Mouse (Mus musculus) neural tube, embryonic 14.5 days (tissue): ENCODE measurements at regions not wholly inside any gene's neighbourhood (a gene's known extent, or its start where the extent isn't known, plus 50 kb on each side); places are given as distances from the start of the nearest gene placed in this dataset.

ENCODE experiments used
- ATAC-seq: fragments of 200-750 bp; cut with Nextera tagmentation; 2 replicates; pipeline ENCODE4 v1.8.0; 2017; ENCODE audit warnings: low read depth, mild to moderate bottlenecking, moderate TSS enrichment, moderate library complexity
- H3K27ac ChIP-seq: fragments of 300-500 bp; sonication (generic); 2 replicates; pipeline ENCODE4 v1.5.1; 2014; ENCODE audit warnings: low read depth, mild to moderate bottlenecking, control low read depth, low read length, moderate library complexity, mixed read lengths
- H3K27me3 ChIP-seq: fragments of 300-500 bp; sonication (generic); 2 replicates; pipeline ENCODE4 v1.6.1; 2014; ENCODE audit warnings: low read length; ENCODE audit not compliant: control insufficient read depth, insufficient read depth
- H3K36me3 ChIP-seq: fragments of 300-500 bp; sonication (generic); 2 replicates; pipeline ENCODE4 v1.6.1; 2014; ENCODE audit warnings: low read length, mixed read lengths; ENCODE audit not compliant: control insufficient read depth, insufficient read depth
- H3K4me1 ChIP-seq: fragments of 300-500 bp; sonication (generic); 2 replicates; pipeline ENCODE4 v1.6.1; 2014; ENCODE audit warnings: low read length; ENCODE audit not compliant: control insufficient read depth, insufficient read depth
- H3K4me2 ChIP-seq: fragments of 300-500 bp; sonication (generic); 2 replicates; pipeline ENCODE4 v1.6.1; 2014; ENCODE audit warnings: mild to moderate bottlenecking, low read depth, low read length, control low read depth
- H3K4me3 ChIP-seq: fragments of 300-500 bp; sonication (generic); 2 replicates; pipeline ENCODE4 v1.5.1; 2014; ENCODE audit warnings: low read depth, low read length, control low read depth, mixed read lengths
- H3K9ac ChIP-seq: fragments of 300-500 bp; sonication (generic); replicated peaks from 2 replicates; pipeline ENCODE4 v1.6.1; 2014; ENCODE audit warnings: low read depth, mild to moderate bottlenecking, control low read depth, low read length, mixed read lengths
- H3K9me3 ChIP-seq: fragments of 300-500 bp; sonication (generic); 2 replicates; pipeline ENCODE4 v1.6.1; 2016; ENCODE audit warnings: low read length; ENCODE audit not compliant: control insufficient read depth
- WGBS: fragments of 180-500 bp; shearing (Covaris S2); extraction: QIAGEN DNeasy Blood & Tissue Kit; methylation state at CpG from one replicate; pipeline ENCODE4 v1.1.7; 2014; 5-methylcytosine and 5-hydroxymethylcytosine counted together

- no peak overlapping the region for H3K4me3 ChIP-seq
- WGBS: 91% methylated on average over 1 of the region's 1 CpGs
- no peaks in the 10 kb centered on the region for H3K4me1 ChIP-seq
- no peak overlapping the region for H3K27ac ChIP-seq
- no peaks in the 10 kb centered on the region for H3K36me3 ChIP-seq
- no peaks in the 10 kb centered on the region for H3K27me3 ChIP-seq
- no peaks in the 10 kb centered on the region for H3K9me3 ChIP-seq
- no peak overlapping the region for H3K9ac ChIP-seq
- ATAC-seq: no peak
- no peak overlapping the region for H3K4me2 ChIP-seq
Observed at GRCm38 (mm10) chr15:56837292-56837691, 640.1 kb downstream of the Slc22a22 start.

GRCm38 (mm10) chr15:56834621-56835020, 642.8 kb downstream of the Slc22a22 start:
- H3K4me3 ChIP-seq: no peak overlapping the region
- H3K27me3 ChIP-seq: no peaks in the 10 kb centered on the region
- no peak overlapping the region for H3K4me2 ChIP-seq
- H3K4me1 ChIP-seq: no peaks in the 10 kb centered on the region
- ATAC-seq: no peak
- WGBS: 84% methylated on average over 2 of the region's 2 CpGs
- no peak overlapping the region for H3K9ac ChIP-seq
- H3K9me3 ChIP-seq: no peaks in the 10 kb centered on the region
- no peak overlapping the region for H3K27ac ChIP-seq
- H3K36me3 ChIP-seq: no peaks in the 10 kb centered on the region

- H3K27ac ChIP-seq: no peak overlapping the region
- H3K9ac ChIP-seq: no peak overlapping the region
- no peaks in the 10 kb centered on the region for H3K27me3 ChIP-seq
- no peaks in the 10 kb centered on the region for H3K9me3 ChIP-seq
- no peak overlapping the region for H3K4me3 ChIP-seq
- H3K4me1 ChIP-seq: no peaks in the 10 kb centered on the region
- no peak for ATAC-seq
- H3K36me3 ChIP-seq: no peaks in the 10 kb centered on the region
- H3K4me2 ChIP-seq: no peak overlapping the region
- 94% methylated on average over 7 of the region's 7 CpGs for WGBS
Observed at GRCm38 (mm10) chr15:56832666-56833065, 644.8 kb downstream of the Slc22a22 start.

- H3K27me3 ChIP-seq: no peaks in the 10 kb centered on the region
- no peak overlapping the region for H3K9ac ChIP-seq
- 82% methylated on average over 8 of the region's 8 CpGs for WGBS
Observed at GRCm38 (mm10) chr15:56820977-56821579, 656.3 kb downstream of the Slc22a22 start.

GRCm38 (mm10) chr15:56820256-56820976, 657.0 kb downstream of the Slc22a22 start:
- no peak for ATAC-seq
- WGBS: 85% methylated on average over 4 of the region's 4 CpGs
- no peak overlapping the region for H3K4me2 ChIP-seq
- H3K36me3 ChIP-seq: no peaks in the 10 kb centered on the region
- H3K9me3 ChIP-seq: no peaks in the 10 kb centered on the region
- H3K27ac ChIP-seq: no peak overlapping the region
- H3K9ac ChIP-seq: no peak overlapping the region
- H3K4me1 ChIP-seq: no peaks in the 10 kb centered on the region
- no peaks in the 10 kb centered on the region for H3K27me3 ChIP-seq
- H3K4me3 ChIP-seq: no peak overlapping the region

More at GRCm38 (mm10) chr15:56820977-56821579, 656.3 kb downstream of the Slc22a22 start:
- no peaks in the 10 kb centered on the region for H3K4me1 ChIP-seq
- ATAC-seq: no peak
- H3K4me2 ChIP-seq: no peak overlapping the region
- H3K27ac ChIP-seq: no peak overlapping the region
- H3K4me3 ChIP-seq: no peak overlapping the region
- no peaks in the 10 kb centered on the region for H3K36me3 ChIP-seq
- H3K9me3 ChIP-seq: no peaks in the 10 kb centered on the region

GRCm38 (mm10) chr15:56818158-56818690, 659.2 kb downstream of the Slc22a22 start:
- H3K9me3 ChIP-seq: no peaks in the 10 kb centered on the region
- H3K4me3 ChIP-seq: no peak overlapping the region
- H3K27ac ChIP-seq: no peak overlapping the region
- no peaks in the 10 kb centered on the region for H3K36me3 ChIP-seq
- H3K27me3 ChIP-seq: no peaks in the 10 kb centered on the region
- no peaks in the 10 kb centered on the region for H3K4me1 ChIP-seq
- H3K9ac ChIP-seq: no peak overlapping the region
- WGBS: 51% methylated on average over 4 of the region's 4 CpGs
- H3K4me2 ChIP-seq: no peak overlapping the region
- ATAC-seq: no peak

GRCm38 (mm10) chr15:56817204-56818157, 659.9 kb downstream of the Slc22a22 start:
- Histone ChIP-seq H3K4me2 (no peak overlapping the region), H3K9me3 (no peaks in the 10 kb centered on the region), H3K4me1 (no peaks in the 10 kb centered on the region), H3K36me3 (no peaks in the 10 kb centered on the region), H3K27me3 (no peaks in the 10 kb centered on the region), H3K9ac (no peak overlapping the region), H3K4me3 (no peak overlapping the region), H3K27ac (no peak overlapping the region)
- peak; percentile 93 for ATAC-seq
- WGBS: 44% methylated on average over 5 of the region's 5 CpGs

GRCm38 (mm10) chr15:56813876-56814275, 663.5 kb downstream of the Slc22a22 start:
- no peaks in the 10 kb centered on the region for H3K27me3 ChIP-seq
- no peak for ATAC-seq
- no peaks in the 10 kb centered on the region for H3K9me3 ChIP-seq
- no peak overlapping the region for H3K9ac ChIP-seq
- H3K4me3 ChIP-seq: no peak overlapping the region
- no peak overlapping the region for H3K27ac ChIP-seq
- 60% methylated on average over 5 of the region's 5 CpGs for WGBS
- H3K4me2 ChIP-seq: no peak overlapping the region
- no peaks in the 10 kb centered on the region for H3K36me3 ChIP-seq
- no peaks in the 10 kb centered on the region for H3K4me1 ChIP-seq
